Mouse (Mus musculus) effector memory CD4-positive, alpha-beta T cell, adult 5 months (primary cell): ENCODE measurements around the gene Gm17577. TPM values are rescaled to one million over a fixed set of nuclear protein-coding genes. Genes with fewer than 3 reads are reported as not detected.

Source experiments
- polyA plus RNA-seq: library from polyadenylated mRNA; unstranded; fragments of 100-300 nt; shearing (Covaris generic); gene quantifications from one replicate; pipeline ENCODE4 v1.2.1, GENCODE M21; 2017

Gene Gm17577
- polyA plus RNA-seq: not detected

DNA sequence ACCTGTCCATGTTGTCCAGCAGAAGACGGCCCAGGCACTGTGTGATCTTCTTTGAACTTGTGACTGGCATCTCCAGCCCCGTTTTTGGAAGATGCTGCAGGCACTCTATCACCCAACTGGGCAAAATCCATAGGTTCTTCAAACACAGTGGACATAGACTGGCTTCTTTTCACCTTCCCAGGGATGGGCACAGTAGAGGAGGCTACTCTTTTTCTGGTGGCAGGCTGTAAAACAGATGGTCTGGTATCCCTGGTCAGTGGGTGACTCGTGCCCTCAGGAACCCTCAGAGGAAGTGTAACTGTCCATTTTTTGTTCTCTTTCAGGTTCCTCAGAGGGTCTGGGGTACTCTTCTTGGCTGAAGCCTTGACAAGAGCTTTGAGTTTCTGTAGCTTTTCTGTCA, at the start of gene Gm17577:
TSS of gene Gm17577 (minus strand) at position 101 of the 400 bp plus-strand sequence.

DNA sequence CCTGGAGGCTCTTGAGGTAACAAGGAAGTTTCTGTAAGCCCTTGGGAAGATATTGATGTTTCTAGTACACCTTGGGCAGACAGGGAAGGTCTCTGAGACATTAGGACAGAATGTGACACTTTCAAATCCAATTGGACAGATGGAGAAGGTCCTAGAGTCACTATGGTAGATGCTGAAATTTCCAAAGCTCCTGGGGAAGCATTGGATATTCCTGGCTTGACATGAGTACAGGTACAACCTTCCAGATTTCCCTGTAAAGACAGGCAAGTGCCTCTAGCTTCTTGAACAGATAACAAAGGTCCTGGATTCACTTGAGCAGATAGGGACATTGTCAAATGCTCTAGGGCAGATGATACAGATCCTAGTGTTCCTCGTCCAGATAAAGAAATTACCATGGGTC, 24.3 kb downstream of the Gm17577 start, which contains the start of gene Srsx:
TSS of gene Srsx (minus strand) at position 101 of the 400 bp plus-strand sequence.

Other genes starting within 250 kb of the Gm17577 start
- not detected for gene Gm17521, start 217.2 kb downstream of the Gm17577 start, polyA plus RNA-seq
- gene Cldn34c1, start 143.4 kb downstream of the Gm17577 start, polyA plus RNA-seq: 0.51 TPM
- not detected for gene Srsx, start 24.4 kb downstream of the Gm17577 start, polyA plus RNA-seq